Mouse (Mus musculus): Measurements from ENCODE around the gene Zic1. TPM values are rescaled to one million over a fixed set of nuclear protein-coding genes. Genes with fewer than 3 reads are reported as not detected.

Gene Zic1
- polyA plus RNA-seq, 1 experiment: 113 TPM

DNA sequence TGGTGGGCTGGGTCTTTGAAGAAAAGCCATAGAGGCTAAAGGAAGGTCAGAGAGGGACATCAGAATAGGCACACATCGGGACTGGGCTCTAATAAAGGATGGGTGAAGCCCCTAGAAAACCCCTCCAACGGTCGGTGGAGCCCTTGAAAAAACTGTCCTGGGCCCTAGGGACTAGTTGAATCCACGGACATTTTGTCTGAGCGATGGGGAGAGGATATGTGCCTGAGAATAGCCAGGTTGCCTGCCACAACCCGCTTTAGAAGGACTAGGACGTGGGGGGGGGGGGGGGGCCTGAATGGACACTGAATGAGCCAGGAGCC, 10.4 kb downstream of the Zic1 start:
- DNase-seq (ENCODE audit: extremely low spot score in 1 of 2, low spot score in 1 of 2): no peak

DNA sequence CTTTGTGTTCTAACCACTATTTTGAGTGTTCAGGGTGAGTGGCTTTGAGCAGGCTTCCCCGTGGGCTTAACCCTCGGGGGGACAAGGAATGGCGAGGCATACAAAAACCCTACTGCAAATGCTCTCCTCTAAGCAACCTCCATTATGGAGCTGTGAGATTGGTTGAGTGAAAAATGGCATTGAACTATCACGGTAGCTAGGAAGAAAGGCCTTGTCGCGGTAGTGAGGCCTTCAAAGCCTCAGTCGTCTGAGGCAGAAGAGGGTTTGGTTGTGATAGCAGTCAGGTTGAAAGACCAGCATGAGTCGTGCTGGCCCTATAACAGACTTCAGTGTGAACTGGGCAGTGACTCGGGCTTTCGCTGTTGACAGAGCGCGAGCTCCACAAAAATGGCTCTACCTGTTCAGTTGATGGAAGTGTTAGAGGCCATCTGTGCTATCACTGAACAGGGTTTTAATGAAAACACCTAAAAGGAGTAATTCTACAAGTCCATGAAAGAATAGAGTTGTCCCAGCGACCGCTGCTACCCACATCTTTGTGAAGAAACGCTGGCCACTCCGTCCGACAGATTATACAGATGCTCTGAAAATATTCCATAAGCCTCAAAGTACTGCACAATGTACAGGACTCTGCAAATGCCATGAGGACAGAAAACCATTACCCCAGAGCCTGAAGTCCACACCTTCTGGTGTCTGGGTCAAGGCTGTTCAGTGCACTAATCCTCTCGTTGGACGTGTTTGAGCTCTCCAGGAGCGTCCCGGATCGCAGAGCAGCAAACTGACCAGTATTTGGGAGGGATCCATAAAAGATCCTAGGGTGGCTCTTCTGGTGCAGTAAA, 11.0 kb downstream of the Zic1 start:
- no peak for DNase-seq (ENCODE audit: extremely low spot score in 1 of 2, low spot score in 1 of 2)

DNA sequence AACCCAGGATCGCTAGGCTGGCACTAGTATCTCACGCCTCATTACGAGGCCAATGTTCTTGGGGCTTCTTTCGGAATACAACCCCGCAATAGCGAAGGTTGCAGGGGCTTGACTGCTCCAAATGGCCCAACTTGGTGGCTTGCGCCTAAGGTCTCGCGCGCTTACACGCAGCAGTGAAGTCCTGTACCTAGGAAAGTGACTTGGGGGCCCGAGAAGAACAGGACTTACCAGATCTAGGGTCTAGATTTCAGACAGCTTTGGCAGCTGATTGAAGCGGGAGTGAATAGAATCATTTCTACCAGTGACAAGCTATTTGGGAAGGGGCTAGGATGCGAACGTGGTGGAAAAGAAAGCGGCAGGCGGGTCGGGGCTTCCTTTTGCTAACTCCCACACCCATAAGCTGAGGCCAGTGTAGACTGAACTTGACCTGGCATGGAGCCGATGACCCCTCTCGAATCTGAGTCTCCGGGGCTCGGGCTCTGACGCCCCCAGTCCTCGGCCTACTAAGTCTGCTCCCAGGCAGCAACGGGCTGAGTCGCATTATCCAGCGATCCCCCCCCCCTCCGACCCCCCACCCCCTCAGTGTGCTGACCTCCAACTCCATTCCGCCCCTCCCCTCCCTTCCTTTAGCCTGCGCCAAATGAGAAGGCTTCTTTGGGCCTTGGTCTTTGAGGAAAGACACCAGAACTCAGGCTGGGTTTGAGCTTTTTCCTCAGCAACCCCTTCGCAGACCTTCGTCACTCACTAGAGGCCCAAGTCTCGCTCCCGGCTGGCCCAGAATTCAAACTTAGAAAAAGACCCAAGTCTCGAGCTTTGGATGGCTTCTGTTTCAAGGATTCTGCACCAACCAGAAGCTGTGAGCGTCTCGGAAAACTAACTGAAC, 11.8 kb downstream of the Zic1 start:
- DNase-seq (ENCODE audit: extremely low spot score in 1 of 2, low spot score in 1 of 2): no peak

DNA sequence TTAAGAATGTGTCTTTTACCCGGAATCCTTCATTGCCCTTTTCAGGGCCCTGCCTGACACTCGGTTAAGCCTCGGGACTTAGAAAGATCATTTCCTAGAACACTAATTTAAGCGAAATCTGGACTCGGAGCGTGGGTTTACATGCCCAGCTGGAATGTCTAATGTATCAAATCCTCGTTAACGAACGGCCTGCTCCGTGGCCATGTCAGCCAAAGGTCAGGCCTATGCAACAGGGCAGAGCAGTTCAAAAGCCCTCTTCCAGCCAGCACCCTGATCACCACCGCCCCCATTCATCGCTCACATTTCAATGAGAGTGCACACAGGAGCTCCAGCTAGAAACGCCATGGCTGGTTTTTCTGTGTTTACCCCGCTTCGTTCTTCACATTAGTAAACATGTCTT, 12.8 kb downstream of the Zic1 start:
- no peak for DNase-seq (ENCODE audit: extremely low spot score in 1 of 2, low spot score in 1 of 2)

DNA sequence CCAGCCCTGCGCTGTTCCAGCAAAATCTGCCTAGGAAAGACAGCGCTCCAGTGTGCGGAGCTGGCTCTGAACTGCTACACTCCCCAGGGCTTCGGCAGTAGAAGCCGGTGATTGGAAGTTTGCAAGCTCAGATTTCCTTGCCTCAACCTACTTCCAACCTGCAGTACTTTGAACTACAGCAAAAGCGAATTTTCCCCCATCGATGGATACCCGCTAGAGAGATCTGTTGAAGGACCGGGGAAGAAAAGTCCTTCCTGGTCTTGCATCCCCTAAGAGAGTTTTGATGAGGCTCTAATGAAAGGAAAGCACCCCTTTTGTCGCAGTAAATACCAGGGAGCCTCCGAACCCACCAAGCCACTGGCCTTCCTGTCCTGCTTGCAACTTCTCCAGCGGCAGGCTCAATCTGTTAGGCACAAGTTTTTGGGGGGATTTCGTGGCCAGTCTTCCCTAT, 13.6 kb downstream of the Zic1 start:
- DNase-seq (ENCODE audit: extremely low spot score in 1 of 2, low spot score in 1 of 2): no peak

GRCm38 (mm10) chr9:91351361-91351760, 14.2 kb downstream of the Zic1 start:
- no peak for DNase-seq (ENCODE audit: extremely low spot score in 1 of 2, low spot score in 1 of 2)

DNA sequence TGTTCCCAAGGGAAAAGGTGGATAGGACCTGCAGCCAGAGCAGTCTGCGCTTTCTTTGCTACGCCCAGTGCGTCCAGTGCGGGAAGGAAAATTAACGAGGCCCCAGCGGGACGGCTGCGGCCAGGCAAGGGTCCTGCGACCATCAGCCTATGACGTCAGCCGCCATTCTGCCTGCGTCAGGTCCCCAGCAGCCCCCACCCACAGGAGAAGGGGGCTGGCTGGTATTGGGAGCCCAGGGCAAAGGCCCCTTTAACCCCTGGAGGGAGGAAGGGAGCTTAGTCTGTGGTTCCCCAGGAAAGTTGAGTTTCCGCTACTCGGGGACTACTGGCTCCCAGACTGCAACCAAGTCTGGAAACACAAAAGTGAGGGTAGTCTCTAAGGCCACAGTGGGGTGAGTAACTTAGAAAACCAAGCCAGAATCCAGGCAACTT, 14.7 kb downstream of the Zic1 start:
- DNase-seq (ENCODE audit: extremely low spot score in 1 of 2, low spot score in 1 of 2): no peak

- DNase-seq (ENCODE audit: extremely low spot score in 1 of 2, low spot score in 1 of 2): no peak
Measured at GRCm38 (mm10) chr9:91350211-91350791, 15.3 kb downstream of the Zic1 start.

DNA sequence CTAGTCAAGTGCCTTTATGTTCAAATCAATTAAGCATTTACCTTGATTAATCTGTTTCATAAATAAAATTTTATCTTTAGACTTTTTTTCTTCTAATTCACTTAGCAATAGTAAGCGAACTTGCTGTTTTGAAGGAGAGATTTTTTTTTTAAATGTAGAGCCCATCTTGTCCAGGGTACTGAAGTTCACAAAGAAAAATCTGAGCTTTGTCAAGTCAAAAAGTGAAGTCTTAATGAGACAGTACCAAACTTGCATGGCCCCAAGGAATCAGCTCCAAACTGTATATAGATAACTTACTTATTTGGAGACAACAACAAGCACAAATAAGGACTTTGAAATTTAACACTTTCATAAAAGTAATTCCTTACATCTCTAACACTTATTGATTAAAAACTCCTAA, 16.9 kb downstream of the Zic1 start:
- no peak for DNase-seq (ENCODE audit: extremely low spot score in 1 of 2, low spot score in 1 of 2)

GRCm38 (mm10) chr9:91347591-91347990, 18.0 kb downstream of the Zic1 start:
- DNase-seq (ENCODE audit: extremely low spot score in 1 of 2, low spot score in 1 of 2): no peak

Other genes starting within 250 kb of the Zic1 start
- gene Zic4, start 3.4 kb downstream of the Zic1 start, polyA plus RNA-seq (2012; rRNA removed): 9.9 and 10.3 TPM in 2 replicates